ENCODE assay signal across 20 mouse cellular contexts in the genomic region with DNA sequence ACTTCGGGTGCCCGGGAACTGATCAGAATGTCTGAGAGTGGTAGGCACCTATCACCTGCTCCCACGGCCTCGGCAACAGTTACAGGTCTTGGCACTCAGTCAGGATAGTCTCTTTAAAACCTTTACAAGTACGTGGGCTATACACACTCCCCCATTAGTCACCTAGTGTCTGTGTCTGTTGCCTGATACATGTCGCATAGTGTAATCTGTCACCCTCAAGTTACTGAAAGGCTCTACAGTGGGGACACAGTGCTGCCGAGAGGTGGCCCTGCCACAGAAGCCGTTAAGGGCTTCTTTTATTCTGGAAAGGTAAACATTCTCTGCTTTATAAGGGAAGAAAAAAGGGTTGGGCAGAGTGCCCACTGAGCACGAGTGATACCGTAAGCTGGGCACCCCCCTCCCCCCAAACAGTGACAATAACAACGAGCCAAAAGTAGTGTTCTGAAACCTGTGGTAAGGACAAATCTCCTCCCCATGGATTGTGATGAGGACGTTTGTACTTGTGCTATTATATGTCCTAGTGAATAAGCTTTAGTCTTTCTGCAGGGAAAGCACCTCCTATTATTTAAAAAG. TPM values are rescaled to one million over a fixed set of nuclear protein-coding genes. Genes with fewer than 3 reads are reported as not detected.
DNase-seq lines count a peak whose midpoint lies in the region; ATAC-seq and TF ChIP-seq lines count a peak whose summit lies in the region.
"Had no signal": no experiment of that assay in that cellular context is flagged by ENCODE, and none has a peak within 500 bp of the region (broad histone marks: within the 10 kb centered on the region; RNA-seq: fewer than 3 reads in every experiment).

No protein-coding gene starts in this region.

- peak overlapping the region; percentile 29; the same call in 1 of the 2 replicates for H3K27ac ChIP-seq in heart, embryonic 12.5 days (ENCODE audit: poor library complexity, severe bottlenecking)
- peak overlapping the region; percentile 76 for H3K27ac ChIP-seq in heart, embryonic 16.5 days (ENCODE audit: low read length)
- no peak overlapping the region for H3K27ac ChIP-seq in heart, embryonic 10.5 days
- no peak overlapping the region for H3K27ac ChIP-seq in lung, embryonic 14.5 days (ENCODE audit: low read depth)
- H3K27ac ChIP-seq: embryonic facial prominence, embryonic 13.5 days; forebrain, embryonic 12.5 days; hindbrain, embryonic 10.5 days; hindbrain, embryonic 14.5 days; intestine, embryonic 15.5 days had no signal

- H3K36me3 ChIP-seq in heart, embryonic 12.5 days, result no peaks in the 10 kb centered on the region
- no peaks in the 10 kb centered on the region for H3K36me3 ChIP-seq in heart, embryonic 16.5 days (ENCODE audit: control insufficient read depth, insufficient read depth)
- H3K36me3 ChIP-seq in heart, embryonic 10.5 days, result no peaks in the 10 kb centered on the region
- H3K36me3 ChIP-seq in lung, embryonic 14.5 days (ENCODE audit: insufficient read depth), result no peaks in the 10 kb centered on the region
- H3K36me3 ChIP-seq: embryonic facial prominence, embryonic 13.5 days; forebrain, embryonic 12.5 days; hindbrain, embryonic 10.5 days; intestine, embryonic 15.5 days had no signal

- no peak overlapping the region for H3K4me2 ChIP-seq in heart, embryonic 12.5 days
- H3K4me2 ChIP-seq in heart, embryonic 16.5 days (ENCODE audit: low read depth, low read length), result peak overlapping the region; percentile 6; the same call in 1 of the 2 replicates
- no peak overlapping the region for H3K4me2 ChIP-seq in lung, embryonic 14.5 days
- H3K4me2 ChIP-seq: embryonic facial prominence, embryonic 13.5 days; forebrain, embryonic 12.5 days; hindbrain, embryonic 14.5 days; intestine, embryonic 15.5 days had no signal

- no peaks in the 10 kb centered on the region for H3K27me3 ChIP-seq in heart, embryonic 12.5 days (replicated peaks)
- no peaks in the 10 kb centered on the region for H3K27me3 ChIP-seq in heart, embryonic 16.5 days (ENCODE audit: control insufficient read depth, insufficient read depth, low read length)
- H3K27me3 ChIP-seq in heart, embryonic 10.5 days (ENCODE audit: insufficient read depth, poor library complexity, severe bottlenecking), result peaks cover 7% of the 10 kb centered on the region
- no peaks in the 10 kb centered on the region for H3K27me3 ChIP-seq in lung, embryonic 14.5 days (ENCODE audit: insufficient read depth, low read length)
- H3K27me3 ChIP-seq: embryonic facial prominence, embryonic 13.5 days; forebrain, embryonic 12.5 days; intestine, embryonic 15.5 days had no signal

- peaks cover 37% of the 10 kb centered on the region for H3K4me1 ChIP-seq in heart, embryonic 12.5 days (replicated peaks)
- H3K4me1 ChIP-seq in heart, embryonic 16.5 days (ENCODE audit: control insufficient read depth, insufficient read depth, low read length), result peaks cover 22% of the 10 kb centered on the region
- H3K4me1 ChIP-seq in heart, embryonic 10.5 days, result peaks cover 30% of the 10 kb centered on the region
- H3K4me1 ChIP-seq in lung, embryonic 14.5 days (ENCODE audit: insufficient read depth), result peaks cover 5% of the 10 kb centered on the region; the same call in 1 of the 2 replicates

- intact Hi-C loops in heart, postnatal 10 days (cut with DNase I), result no loop called here

- H3K9me3 ChIP-seq in heart, embryonic 12.5 days (replicated peaks), result no peaks in the 10 kb centered on the region
- peaks cover 3% of the 10 kb centered on the region; the same call in 1 of the 2 replicates for H3K9me3 ChIP-seq in heart, embryonic 16.5 days (replicated peaks; ENCODE audit: control insufficient read depth, low read length)
- H3K9me3 ChIP-seq in heart, embryonic 10.5 days, result no peaks in the 10 kb centered on the region
- no peaks in the 10 kb centered on the region for H3K9me3 ChIP-seq in lung, embryonic 14.5 days (ENCODE audit: low read depth, low read length)
- H3K9me3 ChIP-seq: embryonic facial prominence, embryonic 13.5 days; forebrain, embryonic 12.5 days; hindbrain, embryonic 10.5 days; intestine, embryonic 15.5 days had no signal

- H3K4me3 ChIP-seq in heart, embryonic 12.5 days, result no peak overlapping the region
- no peak overlapping the region for H3K4me3 ChIP-seq in heart, embryonic 16.5 days (ENCODE audit: low read length)
- H3K4me3 ChIP-seq in heart, embryonic 10.5 days, result no peak overlapping the region
- H3K4me3 ChIP-seq in lung, embryonic 14.5 days (ENCODE audit: low read depth, low read length), result no peak overlapping the region
- H3K4me3 ChIP-seq: embryonic facial prominence, embryonic 13.5 days; forebrain, embryonic 12.5 days; hindbrain, embryonic 10.5 days; intestine, embryonic 15.5 days had no signal

- no peak for ATAC-seq in heart, embryonic 12.5 days (ENCODE audit: insufficient number of reproducible peaks, low FRiP score)
- peak; percentile 71; the same call in 1 of the 2 replicates for ATAC-seq in heart, embryonic 16.5 days (replicated peaks; ENCODE audit: extremely low read depth, insufficient read depth, low FRiP score)
- ATAC-seq in lung, embryonic 14.5 days (ENCODE audit: insufficient read depth), result 0 out of 2 replicates have a peak, but pooled peaks have one; percentile 25
- ATAC-seq: forebrain, embryonic 16.5 days; intestine, embryonic 15.5 days had no signal

- no peak overlapping the region for H3K9ac ChIP-seq in heart, embryonic 12.5 days
- H3K9ac ChIP-seq in heart, embryonic 16.5 days (ENCODE audit: low read length), result peak overlapping the region; percentile 6; the same call in 1 of the 2 replicates
- no peak overlapping the region for H3K9ac ChIP-seq in lung, embryonic 14.5 days
- H3K9ac ChIP-seq: forebrain, embryonic 12.5 days; hindbrain, embryonic 14.5 days; intestine, embryonic 15.5 days had no signal

- TF ChIP-seq CTCF in lung, embryonic 14.5 days (IDR thresholded peaks at IDR 0.05; ENCODE audit: low read depth), result no peak

- no peak for DNase-seq in heart, postnatal 10 days
- no peak for DNase-seq in heart, embryonic 10.5 days (ENCODE audit: low spot score)
- DNase-seq in lung, embryonic 14.5 days, result peak; percentile 38
- DNase-seq in lung, postnatal 4 days, result no peak
- DNase-seq in lung, postnatal 25 days (ENCODE audit: low spot score), result peak; percentile 23
- no peak for DNase-seq in spleen, postnatal 4 days (ENCODE audit: low spot score in 2 of 2)
- DNase-seq: adrenal gland, postnatal 10 days; cerebellum, adult 18-20 months; cerebellum, adult 9-11 months; cerebellum, postnatal 36 days; gastrocnemius, postnatal 10 days; heart, postnatal 14 days had no signal

- WGBS in heart, embryonic 12.5 days, result 41% methylated on average over 12 of the region's 12 CpGs
- WGBS in heart, embryonic 16.5 days, result 25% methylated on average over 12 of the region's 12 CpGs
- WGBS in heart, embryonic 10.5 days, result 49% methylated on average over 12 of the region's 12 CpGs
- WGBS in lung, embryonic 14.5 days, result 37% methylated on average over 12 of the region's 12 CpGs

RNA-seq across cellular contexts. Expression of gene Bcl7a, which starts 30.5 kb away (rescaled TPM):
- 16.3 and 16.6 TPM in 2 replicates for polyA plus RNA-seq in heart, embryonic 12.5 days (2016; fragmentation: Nextera tagmentation; extraction: Ambion mirVana)
- 10 to 100 TPM; 11.9 to 14.2 TPM for total RNA-seq in heart, postnatal 10 days (2021)
- polyA plus RNA-seq in heart, embryonic 16.5 days (2015; fragmentation: Nextera tagmentation; extraction: Ambion mirVana), result 14.8 and 15.5 TPM in 2 replicates
- polyA plus RNA-seq in heart, embryonic 10.5 days (2016; fragmentation: Nextera tagmentation; extraction: Ambion mirVana), result 16.3 and 21.9 TPM in 2 replicates
- 24.9 and 25.0 TPM in 2 replicates for polyA plus RNA-seq in lung, embryonic 14.5 days (2014; fragmentation: Nextera tagmentation; extraction: Ambion mirVana)

Comparison
In these comparisons a context has a peak if more than half of its experiments do, and no peak if none do; other contexts are left out.
1. H3K27ac ChIP-seq: peak in heart, embryonic 12.5 days (single experiment) and heart, embryonic 16.5 days (single experiment); none in heart, embryonic 10.5 days (single experiment) and lung, embryonic 14.5 days (single experiment).
2. DNase-seq: peak in lung, embryonic 14.5 days (single experiment) and lung, postnatal 25 days (single experiment); none in heart, postnatal 10 days (0 of 2), heart, embryonic 10.5 days (single experiment), lung, postnatal 4 days (0 of 2) and spleen, postnatal 4 days (0 of 2).